Mouse (Mus musculus) embryonic facial prominence, embryonic 12.5 days (tissue): ENCODE measurements around the gene Ctsf. TPM values are rescaled to one million over a fixed set of nuclear protein-coding genes. Genes with fewer than 3 reads are reported as not detected.
"Not testable (repeated sequence)": the region's sequence is repeated elsewhere in the genome, so short reads cannot be mapped to it uniquely, and the experiment has no call there.

Experiments used
- ATAC-seq: fragments of 200-750 bp; cut with Nextera tagmentation; 2 replicates; pipeline ENCODE4 v1.8.0; 2017; ENCODE audit not compliant: insufficient number of reproducible peaks, insufficient read depth, low FRiP score, low TSS enrichment
- H3K27ac ChIP-seq: fragments of 300-500 bp; sonication (generic); 2 replicates; pipeline ENCODE4 v1.5.1; 2016; ENCODE audit warnings: mild to moderate bottlenecking
- H3K27me3 ChIP-seq: fragments of 300-500 bp; sonication (generic); 2 replicates; pipeline ENCODE4 v1.6.1; 2016; ENCODE audit warnings: mild to moderate bottlenecking, moderate library complexity
- H3K36me3 ChIP-seq: fragments of 300-500 bp; sonication (generic); 2 replicates; pipeline ENCODE4 v1.6.1; 2016; ENCODE audit warnings: mild to moderate bottlenecking
- H3K4me1 ChIP-seq: fragments of 300-500 bp; sonication (generic); 2 replicates; pipeline ENCODE4 v1.6.1; 2016
- H3K4me2 ChIP-seq: fragments of 300-500 bp; sonication (generic); replicated peaks from 2 replicates; pipeline ENCODE4 v1.6.1; 2016; ENCODE audit warnings: mild to moderate bottlenecking, moderate library complexity
- H3K4me3 ChIP-seq: fragments of 300-500 bp; sonication (generic); 2 replicates; pipeline ENCODE4 v1.5.1; 2016; ENCODE audit warnings: mild to moderate bottlenecking
- H3K9ac ChIP-seq: fragments of 300-500 bp; sonication (generic); 2 replicates; pipeline ENCODE4 v1.6.1; 2016; ENCODE audit warnings: mild to moderate bottlenecking, moderate library complexity
- H3K9me3 ChIP-seq: fragments of 300-500 bp; sonication (generic); 2 replicates; pipeline ENCODE4 v1.6.1; 2016; ENCODE audit warnings: mild to moderate bottlenecking, moderate library complexity
- whole genome bisulfite sequencing: fragments of 180-500 bp; shearing (Covaris S2); methylation state at CpG from one replicate; pipeline ENCODE4 v1.1.7; 2016; 5-methylcytosine and 5-hydroxymethylcytosine counted together
- polyA plus RNA-seq: library from polyadenylated mRNA; unstranded; fragments of >200 nt; fragmentation: Nextera tagmentation; extraction: Ambion mirVana; gene quantifications from 2 replicates; pipeline ENCODE4 v1.2.1, GENCODE M21; 2016

Gene Ctsf
- polyA plus RNA-seq, result 37.6 and 45.1 TPM in 2 replicates

- Histone ChIP-seq H3K9ac (peak within 1 kb of the TSS; percentile 82), H3K36me3 (peaks cover 9% of the 10 kb centered on the region; the same call in 1 of the 2 replicates), H3K27ac (0 out of 2 replicates have a peak within 1 kb of the TSS, but pooled peaks have one; percentile 17), H3K4me1 (peaks cover 8% of the 10 kb centered on the region), H3K4me2 (peak within 1 kb of the TSS; percentile 99), H3K4me3 (peak within 1 kb of the TSS; percentile 65), H3K27me3 (no peaks in the 10 kb centered on the region), H3K9me3 (no peaks in the 10 kb centered on the region)
- 0 out of 2 replicates have a peak, but pooled peaks have one; percentile 59 for ATAC-seq
- WGBS, result 5% methylated on average over 45 of the region's 45 CpGs
These were observed at the start of gene Ctsf for GRCm38 (mm10) chr19:4854552-4855469. Gene Ctsf (plus strand): TSS chr19:4855130.

GRCm38 (mm10) chr19:4810309-4810708 is 44.6 kb upstream of the Ctsf start:
- WGBS, result 0% methylated on average over 14 of the region's 14 CpGs
- no peak overlapping the region for H3K27ac ChIP-seq

GRCm38 (mm10) chr19:4810746-4811062 is 44.2 kb upstream of the Ctsf start:
- ATAC-seq, result no peak; the same call in 1 of the 2 replicates
- Histone ChIP-seq H3K9ac (peak overlapping the region; percentile 80), H3K36me3 (no peaks in the 10 kb centered on the region), H3K4me1 (peaks cover 27% of the 10 kb centered on the region), H3K9me3 (no peaks in the 10 kb centered on the region), H3K27ac (peak overlapping the region; percentile 94), H3K4me3 (peak overlapping the region; percentile 92), H3K4me2 (peak overlapping the region; percentile 89), H3K27me3 (no peaks in the 10 kb centered on the region)
- under 1% methylated on average over 17 of the region's 17 CpGs for WGBS

More at GRCm38 (mm10) chr19:4810309-4810708, 44.6 kb upstream of the Ctsf start:
- Histone ChIP-seq H3K27me3 (no peaks in the 10 kb centered on the region), H3K9me3 (no peaks in the 10 kb centered on the region), H3K4me3 (peak overlapping the region; percentile 92), H3K9ac (peak overlapping the region; percentile 80), H3K36me3 (no peaks in the 10 kb centered on the region), H3K4me2 (peak overlapping the region; percentile 89), H3K4me1 (peaks cover 28% of the 10 kb centered on the region)
- no peak for ATAC-seq

- under 1% methylated on average over 83 of the region's 83 CpGs for WGBS
These were observed 43.6 kb upstream of the Ctsf start, which contains the start of the genes Gm21992 and Rbm14 for GRCm38 (mm10) chr19:4811063-4811908. Gene Gm21992 (minus strand): TSS chr19:4811612. Gene Rbm14 (minus strand): TSS chr19:4811634.

GRCm38 (mm10) chr19:4811909-4812242 is 43.1 kb upstream of the Ctsf start:
- Histone ChIP-seq H3K4me1 (peaks cover 25% of the 10 kb centered on the region), H3K9me3 (no peaks in the 10 kb centered on the region), H3K4me3 (peak overlapping the region; percentile 92), H3K27me3 (no peaks in the 10 kb centered on the region), H3K9ac (peak overlapping the region; percentile 75), H3K4me2 (peak overlapping the region; percentile 89), H3K27ac (peak overlapping the region; percentile 94), H3K36me3 (no peaks in the 10 kb centered on the region)
- ATAC-seq, result peak; percentile 47; the same call in 1 of the 2 replicates
- 5% methylated on average over 12 of the region's 12 CpGs for WGBS

More at GRCm38 (mm10) chr19:4811063-4811908, 43.6 kb upstream of the Ctsf start, which contains the start of the genes Gm21992 and Rbm14:
- H3K36me3 ChIP-seq, result no peaks in the 10 kb centered on the region
- no peaks in the 10 kb centered on the region for H3K27me3 ChIP-seq
- peaks cover 25% of the 10 kb centered on the region for H3K4me1 ChIP-seq
- H3K9ac ChIP-seq, result peak within 1 kb of the TSS; percentile 80
- peak within 1 kb of the TSS; percentile 92 for H3K4me3 ChIP-seq
- peak within 1 kb of the TSS; percentile 89 for H3K4me2 ChIP-seq
- H3K9me3 ChIP-seq, result no peaks in the 10 kb centered on the region
- H3K27ac ChIP-seq, result peak within 1 kb of the TSS; percentile 94
- peak; percentile 98 for ATAC-seq

- not testable (repeated sequence) for H3K9me3 ChIP-seq, H3K36me3 ChIP-seq, ATAC-seq, H3K27me3 ChIP-seq
- Histone ChIP-seq H3K4me2 (peak overlapping the region; percentile 89), H3K27ac (peak overlapping the region; percentile 94), H3K9ac (peak overlapping the region; percentile 75), H3K4me1 (peaks cover 25% of the 10 kb centered on the region), H3K4me3 (peak overlapping the region; percentile 92)
- WGBS, result 76% methylated on average over 8 of the region's 8 CpGs
These were observed 42.5 kb upstream of the Ctsf start for GRCm38 (mm10) chr19:4812334-4812949.

GRCm38 (mm10) chr19:4813015-4813414 is 41.9 kb upstream of the Ctsf start:
- no peaks in the 10 kb centered on the region for H3K9me3 ChIP-seq
- no peak overlapping the region for H3K27ac ChIP-seq
- no peak overlapping the region for H3K4me2 ChIP-seq
- no peak for ATAC-seq
- H3K4me3 ChIP-seq, result no peak overlapping the region
- H3K4me1 ChIP-seq, result peaks cover 19% of the 10 kb centered on the region
- 76% methylated on average over 5 of the region's 6 CpGs for WGBS
- no peaks in the 10 kb centered on the region for H3K27me3 ChIP-seq
- no peaks in the 10 kb centered on the region for H3K36me3 ChIP-seq
- no peak overlapping the region for H3K9ac ChIP-seq

GRCm38 (mm10) chr19:4817182-4817835 is 37.6 kb upstream of the Ctsf start:
- Histone ChIP-seq H3K27ac (no peak overlapping the region), H3K36me3 (no peaks in the 10 kb centered on the region), H3K9me3 (no peaks in the 10 kb centered on the region), H3K9ac (no peak overlapping the region), H3K4me2 (no peak overlapping the region), H3K4me1 (no peaks in the 10 kb centered on the region), H3K27me3 (no peaks in the 10 kb centered on the region), H3K4me3 (no peak overlapping the region)
- WGBS, result 70% methylated on average over 1 of the region's 1 CpGs
- no peak for ATAC-seq

GRCm38 (mm10) chr19:4820678-4821303 is 34.1 kb upstream of the Ctsf start:
- Histone ChIP-seq H3K9me3 (no peaks in the 10 kb centered on the region; the same call in 1 of the 2 replicates), H3K4me1 (no peaks in the 10 kb centered on the region), H3K27ac (no peak overlapping the region), H3K9ac (no peak overlapping the region), H3K4me2 (no peak overlapping the region), H3K4me3 (no peak overlapping the region), H3K36me3 (peaks cover 16% of the 10 kb centered on the region), H3K27me3 (no peaks in the 10 kb centered on the region)
- 85% methylated on average over 5 of the region's 5 CpGs for WGBS
- no peak for ATAC-seq

- H3K27me3 ChIP-seq, result no peaks in the 10 kb centered on the region
- H3K4me2 ChIP-seq, result no peak overlapping the region
- 0 out of 2 replicates have a peak, but pooled peaks cover 4% of the 10 kb centered on the region for H3K4me1 ChIP-seq
- H3K9ac ChIP-seq, result no peak overlapping the region
- no peak overlapping the region for H3K4me3 ChIP-seq
- ATAC-seq, result no peak
- H3K27ac ChIP-seq, result no peak overlapping the region
- H3K9me3 ChIP-seq, result no peaks in the 10 kb centered on the region; the same call in 1 of the 2 replicates
- peaks cover 45% of the 10 kb centered on the region for H3K36me3 ChIP-seq
- WGBS, result 45% methylated on average over 16 of the region's 16 CpGs
These were observed 26.4 kb upstream of the Ctsf start for GRCm38 (mm10) chr19:4828444-4829114.
